Mouse (Mus musculus) inflammation-experienced regulatory T-cells, adult 6 months (primary cell): ENCODE measurements around the gene Ptprf. TPM values are rescaled to one million over a fixed set of nuclear protein-coding genes. Genes with fewer than 3 reads are reported as not detected.

Experiments used
- ATAC-seq: one replicate; pipeline ENCODE4 v1.8.0; 2017
- polyA plus RNA-seq, 3 experiments: library from polyadenylated mRNA; unstranded; fragments of 100-300 nt; shearing (Covaris generic); gene quantifications; one replicate each; pipeline ENCODE4 v1.2.1; 2017

Ptprf gene
- under 1 TPM; 0.11 to 0.92 (median 0.56) TPM for polyA plus RNA-seq

GRCm38 (mm10) chr4:118291231-118291630 lies at the start of gene Ptprf:
TSS of gene Ptprf (minus strand) at chr4:118291405.
- no peak for ATAC-seq

DNA sequence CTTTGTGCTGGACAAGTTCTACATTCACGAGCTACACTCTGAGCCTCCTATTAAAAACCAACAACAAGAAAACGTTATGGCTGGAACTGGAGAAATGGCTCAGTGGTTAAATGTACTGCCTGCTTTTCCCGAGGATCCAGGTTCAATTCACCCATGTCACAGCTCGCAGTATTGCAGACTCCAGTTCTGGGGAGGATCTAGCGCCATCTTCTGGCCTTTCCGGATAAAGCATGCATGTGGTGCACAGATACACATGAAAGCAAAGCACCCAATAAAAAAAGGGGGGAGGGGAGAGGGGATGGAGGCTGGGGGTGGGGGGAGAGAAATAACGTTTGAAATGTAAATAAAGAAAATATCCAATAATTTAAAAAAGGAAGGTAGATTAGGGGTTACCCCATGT lies 45.5 kb upstream of the Ptprf start:
- ATAC-seq, result no peak

GRCm38 (mm10) chr4:118335991-118336390 lies 44.8 kb upstream of the Ptprf start:
- no peak for ATAC-seq

DNA sequence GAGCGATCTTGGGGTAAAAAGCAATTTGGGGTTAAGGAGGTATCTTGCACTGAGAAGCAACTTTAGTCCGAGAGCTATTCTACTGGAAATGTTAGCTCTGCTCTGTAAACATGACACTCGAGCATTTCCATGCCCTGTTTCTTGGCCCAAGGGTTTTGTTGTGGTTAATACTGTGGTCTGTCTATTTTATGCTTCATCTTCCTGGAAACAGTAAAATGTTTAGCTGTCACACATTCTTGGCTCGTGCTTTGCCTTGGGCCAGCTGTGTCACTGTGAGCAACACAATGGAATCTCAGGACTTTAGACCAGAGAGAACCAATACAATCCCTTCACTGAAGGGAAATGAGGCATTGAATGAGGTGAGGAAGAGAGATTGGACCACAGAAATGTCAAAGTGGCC lies 40.6 kb upstream of the Ptprf start:
- ATAC-seq, result no peak

GRCm38 (mm10) chr4:118326476-118326875 lies 35.3 kb upstream of the Ptprf start:
- no peak for ATAC-seq

DNA sequence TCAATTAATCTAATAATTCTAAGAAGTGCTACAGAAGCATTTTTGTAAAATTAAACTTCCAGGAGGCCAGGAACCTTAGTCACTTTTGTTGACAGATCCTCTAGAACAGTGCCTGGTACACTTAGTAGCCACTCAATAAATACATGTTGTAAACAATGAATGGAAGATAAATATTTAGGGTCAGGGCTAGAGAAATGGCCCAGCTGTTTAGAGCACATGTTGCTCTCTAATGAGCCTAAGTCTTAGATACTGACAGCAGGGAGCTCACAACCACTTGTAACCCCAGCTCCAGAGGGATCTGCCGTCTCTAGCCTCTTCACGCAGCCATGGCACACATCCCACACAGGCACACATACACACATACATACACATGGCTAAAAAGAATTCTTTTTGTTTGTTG lies 29.4 kb upstream of the Ptprf start:
- ATAC-seq, result no peak

- ATAC-seq, result no peak
These were observed 28.6 kb upstream of the Ptprf start for GRCm38 (mm10) chr4:118319706-118320344.

- no peak for ATAC-seq
These were observed 25.5 kb upstream of the Ptprf start for GRCm38 (mm10) chr4:118316662-118317061.

- ATAC-seq, result no peak
These were observed 24.1 kb upstream of the Ptprf start for GRCm38 (mm10) chr4:118315286-118315685.

DNA sequence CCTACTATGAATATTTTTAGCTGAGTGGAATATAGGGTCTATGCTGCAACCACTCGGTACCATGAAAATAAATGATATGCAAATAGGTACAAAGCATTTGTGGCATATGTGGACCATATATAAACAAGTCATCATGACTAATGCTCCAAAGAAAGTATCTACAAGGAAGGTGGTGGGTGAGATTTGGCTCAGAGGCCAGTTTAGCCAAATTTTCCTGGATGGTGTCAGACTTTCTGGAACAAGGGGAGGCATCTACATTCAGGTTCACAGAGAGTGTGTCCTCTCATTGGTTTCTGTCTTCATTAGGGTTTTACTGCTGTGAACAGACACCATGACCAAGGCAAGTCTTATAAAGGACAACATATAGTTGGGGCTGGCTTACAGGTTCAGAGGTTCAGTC lies 19.3 kb upstream of the Ptprf start:
- no peak for ATAC-seq

GRCm38 (mm10) chr4:118307533-118308263 lies 16.5 kb upstream of the Ptprf start:
- no peak for ATAC-seq

DNA sequence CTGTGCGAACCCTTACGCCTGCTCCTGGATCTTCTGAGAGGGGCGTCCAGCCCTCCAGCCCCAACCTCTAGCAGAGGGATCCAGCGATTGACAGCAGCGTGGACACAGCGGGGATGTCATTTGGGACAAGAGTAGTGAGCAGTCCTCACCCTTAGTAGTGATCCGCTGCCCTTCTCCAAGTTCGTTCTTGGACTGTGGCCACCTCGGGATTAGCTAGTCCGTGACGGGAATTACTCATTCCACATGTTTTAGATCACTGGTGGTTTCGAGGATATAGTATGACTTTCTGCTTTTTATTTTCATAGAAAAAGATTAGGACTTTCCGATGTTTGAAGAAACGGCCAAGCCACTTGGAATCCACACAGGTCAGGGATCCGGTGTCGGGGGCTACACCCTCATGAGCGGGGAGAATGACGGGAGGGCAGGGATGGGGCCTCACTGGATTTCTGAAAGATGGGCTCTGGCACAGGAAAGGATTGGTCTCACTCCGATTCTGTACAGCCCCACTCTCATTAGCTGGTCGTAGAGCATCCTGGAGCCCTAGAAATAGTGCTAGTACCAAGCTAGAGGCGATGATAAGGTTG lies 15.0 kb upstream of the Ptprf start:
- no peak for ATAC-seq

GRCm38 (mm10) chr4:118304984-118305383 lies 13.8 kb upstream of the Ptprf start:
- ATAC-seq, result no peak

DNA sequence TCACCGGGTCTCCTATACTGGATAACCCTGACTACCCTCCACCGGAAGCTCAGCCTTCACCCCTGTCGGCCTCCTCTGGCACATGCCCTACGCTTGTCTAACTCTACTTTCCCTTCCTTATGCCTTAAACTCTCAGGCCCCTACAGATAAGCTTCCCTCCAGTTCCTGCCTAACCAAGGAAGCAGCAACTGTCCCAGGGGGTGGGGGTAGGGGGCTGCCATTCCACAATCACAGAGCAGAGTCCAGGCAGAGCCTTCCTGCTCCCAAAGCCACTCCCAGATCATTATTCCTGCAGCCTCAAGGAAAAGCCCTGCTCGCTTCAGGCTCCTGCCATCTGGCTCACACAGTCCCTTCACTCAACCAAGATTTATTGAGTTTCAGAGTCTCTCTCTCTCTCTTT lies 6.6 kb upstream of the Ptprf start:
- no peak for ATAC-seq

GRCm38 (mm10) chr4:118295651-118296561 lies 4.7 kb upstream of the Ptprf start:
- ATAC-seq, result peak; percentile 89

GRCm38 (mm10) chr4:118294811-118295210 lies 3.6 kb upstream of the Ptprf start:
- no peak for ATAC-seq

DNA sequence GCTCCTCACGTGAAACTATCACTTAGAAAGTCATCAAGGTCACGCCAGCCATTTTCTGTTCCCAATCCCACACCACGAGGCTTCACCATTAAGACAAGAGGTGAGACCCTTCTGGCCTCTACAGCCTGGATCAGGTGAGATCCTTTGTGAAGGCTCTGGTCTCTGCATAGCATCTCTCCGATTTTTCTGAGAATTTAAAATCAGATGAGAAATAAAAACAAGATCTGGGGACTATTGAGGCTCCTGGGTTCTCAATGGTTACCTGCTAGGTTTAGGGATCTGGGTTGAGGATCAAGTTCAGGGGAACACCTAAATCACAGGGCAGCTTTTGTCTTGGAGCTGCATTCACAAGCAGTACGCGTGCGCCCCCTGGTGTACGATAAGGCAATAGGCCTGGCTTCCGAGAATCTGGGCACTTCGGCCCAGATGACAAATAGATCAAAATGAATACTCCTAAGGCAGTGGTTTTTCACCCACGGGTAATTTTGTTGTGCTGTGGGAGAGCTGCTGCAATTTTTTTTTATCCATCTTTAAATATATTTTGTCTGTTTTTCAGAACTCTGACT lies 1.6 kb upstream of the Ptprf start:
- peak; percentile 30 for ATAC-seq

- ATAC-seq, result peak; percentile 24
These were observed 682 bp downstream of the Ptprf start for GRCm38 (mm10) chr4:118290416-118291030.

DNA sequence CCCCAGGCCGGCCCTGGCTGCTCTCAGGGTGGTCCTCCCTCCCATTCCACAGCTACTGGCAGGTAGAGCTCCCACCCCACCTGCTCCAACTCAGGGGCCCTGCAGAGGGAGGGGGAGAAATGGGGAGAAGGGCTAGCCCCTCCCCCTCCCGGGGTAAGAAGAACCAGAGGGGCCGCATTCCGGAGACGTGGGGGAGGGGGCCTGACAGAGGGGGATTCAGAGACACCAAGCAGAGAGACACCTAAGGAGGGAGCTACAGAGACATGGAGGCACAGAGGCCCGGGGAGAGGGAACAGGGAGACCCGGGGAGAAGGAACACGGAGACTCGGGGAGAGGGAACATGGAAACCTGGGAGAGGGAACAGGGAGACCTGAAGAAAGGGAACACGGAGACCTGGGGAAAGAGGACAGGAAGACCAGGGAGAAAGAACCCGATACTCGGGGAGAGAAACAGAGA lies 1.2 kb downstream of the Ptprf start:
- ATAC-seq, result no peak

- no peak for ATAC-seq
These were observed 1.9 kb downstream of the Ptprf start for GRCm38 (mm10) chr4:118289266-118289665.

DNA sequence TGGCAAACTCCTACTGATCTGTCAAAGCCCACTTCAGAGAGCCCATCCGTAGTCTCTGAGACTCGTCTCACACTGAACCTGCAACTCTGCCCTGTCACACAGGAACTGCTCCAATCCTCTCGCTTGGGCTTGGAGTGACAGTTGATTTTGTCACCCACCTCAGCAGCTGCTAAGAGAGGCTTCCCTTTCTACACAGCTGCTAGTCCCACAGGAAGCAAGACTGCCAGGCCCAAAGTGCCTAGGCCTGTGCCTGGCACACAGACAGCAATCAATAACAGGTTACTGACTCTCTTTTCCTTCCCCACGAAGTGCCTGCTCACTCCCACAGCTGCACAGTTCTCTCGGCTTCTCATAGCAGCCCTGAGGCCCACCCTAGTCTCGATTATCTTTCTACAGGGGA lies 2.7 kb downstream of the Ptprf start:
- ATAC-seq, result no peak

DNA sequence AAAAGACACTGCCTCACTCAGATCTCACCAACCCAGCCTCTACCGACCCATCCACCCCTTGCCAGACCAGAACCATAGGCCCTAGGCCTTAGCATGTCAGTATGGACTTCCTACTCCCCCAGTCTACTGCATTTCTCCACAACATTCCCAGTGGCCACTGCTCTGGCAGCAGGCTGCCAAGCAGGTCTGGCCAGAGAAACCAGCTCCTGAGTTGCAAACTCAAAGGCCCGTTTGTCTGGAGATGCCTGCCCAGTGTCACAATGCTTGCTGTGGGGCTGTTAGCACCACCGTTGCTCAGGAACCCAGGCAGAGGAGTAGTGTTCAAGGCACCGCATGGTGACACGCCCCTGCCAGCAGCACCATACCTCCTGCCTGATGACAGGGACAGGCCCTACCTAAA lies 5.0 kb downstream of the Ptprf start:
- ATAC-seq, result no peak
